Mouse (Mus musculus) MEL (cell line): ENCODE measurements at regions not wholly inside any gene's neighbourhood (a gene's known extent, or its start where the extent isn't known, plus 50 kb on each side); places are given as distances from the start of the nearest gene placed in this dataset.

Experiments
- DNase-seq: peaks from one replicate; pipeline ENCODE4 v3.0.0; 2011; ENCODE audit warnings: low read depth, low spot score
- H3K27ac ChIP-seq: 2 replicates; pipeline ENCODE4 v1.5.1; 2012; ENCODE audit warnings: low read depth, mild to moderate bottlenecking, control low read depth, low read length, moderate library complexity; ENCODE audit not compliant: control insufficient read depth
- H3K27me3 ChIP-seq, 2 experiments: fragments of 150-350 bp in 1 of 2; sonication (generic) in 1 of 2; 2 replicates each; pipeline ENCODE4 v1.6.1; 2012; ENCODE audit warnings: low read length in 2 of 2, mild to moderate bottlenecking in 2 of 2, improper control_type of control experiment in 1 of 2, moderate library complexity in 1 of 2; ENCODE audit not compliant: insufficient read depth in 2 of 2, control insufficient read depth in 1 of 2
- H3K36me3 ChIP-seq, 2 experiments: 2 replicates each; pipeline ENCODE4 v1.6.1; 2012 to 2014; ENCODE audit warnings: low read length in 2 of 2, improper control_type of control experiment in 1 of 2, inconsistent platforms in 1 of 2, mild to moderate bottlenecking in 1 of 2; ENCODE audit not compliant: insufficient read depth in 2 of 2, control insufficient read depth in 1 of 2
- H3K4me1 ChIP-seq, 2 experiments: fragments of 150-350 bp in 1 of 2; sonication (generic) in 1 of 2; 2 replicates each; pipeline ENCODE4 v1.6.1; 2012; ENCODE audit warnings: low read length in 2 of 2, improper control_type of control experiment in 1 of 2, mild to moderate bottlenecking in 1 of 2; ENCODE audit not compliant: insufficient read depth in 2 of 2, control insufficient read depth in 1 of 2
- H3K4me3 ChIP-seq, 2 experiments: fragments of 150-350 bp in 1 of 2; sonication (generic) in 1 of 2; 2 replicates each; pipeline ENCODE4 v1.5.1; 2012; ENCODE audit warnings: low read depth in 2 of 2, low read length in 2 of 2, mild to moderate bottlenecking in 2 of 2, moderate library complexity in 2 of 2, control low read depth in 1 of 2, improper control_type of control experiment in 1 of 2; ENCODE audit not compliant: control insufficient read depth in 1 of 2, insufficient read depth in 1 of 2
- H3K79me2 ChIP-seq: 2 replicates; pipeline ENCODE4 v1.6.1; 2012; ENCODE audit warnings: mild to moderate bottlenecking, low read length, moderate library complexity; ENCODE audit not compliant: control insufficient read depth, poor library complexity, insufficient read depth
- H3K9ac ChIP-seq: 2 replicates; pipeline ENCODE4 v1.6.1; 2012; ENCODE audit warnings: low read depth, mild to moderate bottlenecking, control low read depth, low read length, moderate library complexity; ENCODE audit not compliant: control insufficient read depth, poor library complexity, severe bottlenecking
- H3K9me3 ChIP-seq: fragments of 150-350 bp; sonication (generic); replicated peaks from 2 replicates; pipeline ENCODE4 v1.6.1; 2012; ENCODE audit warnings: mild to moderate bottlenecking, low read length, improper control_type of control experiment, moderate library complexity; ENCODE audit not compliant: insufficient read depth
- BHLHE40 ChIP-seq: IDR thresholded peaks from 2 replicates; pipeline ENCODE4 v1.6.1; 2012; ENCODE audit warnings: low read depth, mild to moderate bottlenecking, inconsistent platforms, low read length, improper control_type of control experiment, borderline replicate concordance
- CHD1 ChIP-seq: IDR thresholded peaks from 2 replicates; pipeline ENCODE4 v1.6.1; 2012; ENCODE audit warnings: low read depth, mild to moderate bottlenecking, inconsistent platforms, low read length, improper control_type of control experiment
- CHD2 ChIP-seq: IDR thresholded peaks from 2 replicates; pipeline ENCODE4 v1.6.1; 2011; ENCODE audit warnings: low read length, improper control_type of control experiment
- E2F4 ChIP-seq: IDR thresholded peaks from 2 replicates; pipeline ENCODE4 v1.6.1; 2011; ENCODE audit warnings: low read depth, low read length, improper control_type of control experiment, borderline replicate concordance
- ETS1 ChIP-seq: IDR thresholded peaks from 2 replicates; pipeline ENCODE4 v1.6.1; 2012; ENCODE audit warnings: low read depth, mild to moderate bottlenecking, inconsistent platforms, low read length, improper control_type of control experiment, moderate library complexity
- GATA1 ChIP-seq: IDR thresholded peaks from 2 replicates; pipeline ENCODE4 v1.6.1; 2011; ENCODE audit warnings: low read depth, low read length, improper control_type of control experiment
- HCFC1 ChIP-seq: IDR thresholded peaks from 2 replicates; pipeline ENCODE4 v1.6.1; 2012; ENCODE audit warnings: low read depth, mild to moderate bottlenecking, inconsistent platforms, low read length, improper control_type of control experiment, moderate library complexity
- KAT2A ChIP-seq: conservative IDR thresholded peaks from 2 replicates; pipeline ENCODE4 v1.6.1; 2012; ENCODE audit warnings: low read depth, low read length, improper control_type of control experiment, inconsistent platforms
- MAX ChIP-seq: IDR thresholded peaks from 2 replicates; pipeline ENCODE4 v1.6.1; 2011; ENCODE audit warnings: low read length, improper control_type of control experiment
- MXI1 ChIP-seq: IDR thresholded peaks from 2 replicates; pipeline ENCODE4 v1.6.1; 2011; ENCODE audit warnings: mild to moderate bottlenecking, low read depth, low read length, improper control_type of control experiment
- MYC ChIP-seq: IDR thresholded peaks from 2 replicates; pipeline ENCODE4 v1.6.1; 2011; ENCODE audit warnings: low read depth, mild to moderate bottlenecking, low read length, improper control_type of control experiment, moderate library complexity
- NELFE ChIP-seq: IDR thresholded peaks from 2 replicates; pipeline ENCODE4 v1.6.1; 2011; ENCODE audit warnings: low read depth, low read length, improper control_type of control experiment
- RAD21 ChIP-seq: IDR thresholded peaks from 2 replicates; pipeline ENCODE4 v1.6.1; 2011; ENCODE audit warnings: mild to moderate bottlenecking, low read depth, low read length, improper control_type of control experiment
- RCOR1 ChIP-seq: IDR thresholded peaks from 2 replicates; pipeline ENCODE4 v1.6.1; 2012; ENCODE audit warnings: low read depth, mild to moderate bottlenecking, inconsistent platforms, low read length, improper control_type of control experiment
- SMC3 ChIP-seq: IDR thresholded peaks from 2 replicates; pipeline ENCODE4 v1.6.1; 2011; ENCODE audit warnings: low read depth, low read length, improper control_type of control experiment
- TBP ChIP-seq: IDR thresholded peaks from 2 replicates; pipeline ENCODE4 v1.8.0; 2011; ENCODE audit warnings: low read depth, low read length, improper control_type of control experiment
- TCF12 ChIP-seq: IDR thresholded peaks from 2 replicates; pipeline ENCODE4 v1.6.1; 2014; ENCODE audit warnings: low read depth, mild to moderate bottlenecking, inconsistent platforms, low read length, improper control_type of control experiment, moderate library complexity
- UBTF ChIP-seq: IDR thresholded peaks from 2 replicates; pipeline ENCODE4 v1.6.1; 2012; ENCODE audit warnings: low read depth, mild to moderate bottlenecking, inconsistent platforms, low read length, improper control_type of control experiment, moderate library complexity, borderline replicate concordance; ENCODE audit not compliant: insufficient read depth
- USF2 ChIP-seq, 2 experiments: IDR thresholded peaks; 2 replicates each; pipeline ENCODE4 v1.6.1; 2011 to 2012; ENCODE audit warnings: improper control_type of control experiment in 2 of 2, low read length in 2 of 2, borderline replicate concordance in 1 of 2, inconsistent platforms in 1 of 2, low read depth in 1 of 2, mild to moderate bottlenecking in 1 of 2; ENCODE audit not compliant: insufficient read depth in 1 of 2
- ZMIZ1 ChIP-seq: IDR thresholded peaks from 2 replicates; pipeline ENCODE4 v1.6.1; 2012; ENCODE audit warnings: low read depth, mild to moderate bottlenecking, inconsistent platforms, low read length, improper control_type of control experiment, moderate library complexity

DNA sequence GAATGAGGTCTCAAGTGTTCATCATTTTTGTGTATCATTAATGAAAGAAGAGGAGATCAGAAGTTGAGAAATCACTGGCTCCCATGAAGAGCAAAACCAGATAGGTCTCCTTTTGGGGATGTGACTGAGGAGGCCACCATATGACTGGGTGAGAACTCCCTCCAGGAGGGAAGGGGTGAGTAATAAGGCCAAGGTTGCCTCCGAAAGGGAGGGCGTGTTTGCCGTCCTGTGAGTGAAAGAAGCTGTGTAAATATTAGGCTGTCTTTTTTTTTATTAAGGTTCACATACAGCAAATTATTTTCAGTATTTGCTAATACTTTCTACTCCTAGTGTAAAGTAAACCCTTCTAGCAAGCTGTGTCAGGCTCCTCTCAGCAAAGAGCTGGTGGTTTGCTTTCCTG lies 116.7 kb upstream of the Pik3r1 start:
- Histone ChIP-seq H3K79me2 (no peaks in the 10 kb centered on the region), H3K4me3 (no peak overlapping the region), H3K9ac (no peak overlapping the region), H3K27ac (no peak overlapping the region), H3K4me1 (no peaks in the 10 kb centered on the region), H3K36me3 (no peaks in the 10 kb centered on the region), H3K9me3 (no peaks in the 10 kb centered on the region), H3K27me3 (0 out of 4 replicates have a peak, but pooled peaks cover 0 to 1% of the 10 kb centered on the region in 2 experiments)
- no peak for DNase-seq
- no peak for TF ChIP-seq CHD2
- TF ChIP-seq ZMIZ1 = no peak
- TF ChIP-seq RAD21 = no peak
- TF ChIP-seq SMC3 = no peak
- no peak for TF ChIP-seq KAT2A
- no peak for TF ChIP-seq TCF12

- no peak overlapping the region for H3K27ac ChIP-seq
Observed at GRCm38 (mm10) chr13:101891473-101891872, 123.5 kb upstream of the Pik3r1 start.

DNA sequence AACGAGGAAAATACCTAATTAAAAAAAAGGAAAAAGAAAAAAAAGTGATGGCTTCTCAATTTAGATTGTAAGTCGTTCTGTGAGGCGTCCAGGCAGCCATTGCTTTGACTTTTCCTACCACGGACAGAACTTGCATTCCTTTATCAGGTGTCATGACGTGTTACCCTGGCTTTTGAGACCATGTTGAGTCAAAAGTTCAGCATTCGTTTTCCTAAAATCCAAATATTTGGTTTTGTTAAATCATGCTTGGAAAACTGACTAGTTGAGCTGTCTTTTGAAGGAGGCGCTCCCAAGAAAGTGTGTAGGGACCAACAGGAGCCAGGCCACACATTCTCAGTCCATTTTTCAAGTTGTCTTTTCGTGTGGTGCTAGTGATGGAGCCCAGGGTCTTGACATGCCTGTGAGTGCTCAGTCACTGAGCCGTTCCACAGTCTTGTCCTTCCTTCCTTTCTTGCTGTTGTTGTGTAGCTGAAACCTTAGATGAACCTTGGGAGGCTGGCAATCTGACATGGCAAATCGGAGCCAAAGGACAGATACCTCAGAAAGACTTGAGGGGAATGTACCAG lies 125.1 kb upstream of the Pik3r1 start:
- no peaks in the 10 kb centered on the region for H3K9me3 ChIP-seq
- no peaks in the 10 kb centered on the region for H3K36me3 ChIP-seq
- H3K4me3 ChIP-seq = no peak overlapping the region
- H3K9ac ChIP-seq = no peak overlapping the region
- TF ChIP-seq HCFC1 = no peak
- H3K27ac ChIP-seq = no peak overlapping the region
- no peaks in the 10 kb centered on the region; a peak in 1 of 4 replicates for H3K27me3 ChIP-seq
- H3K79me2 ChIP-seq = no peaks in the 10 kb centered on the region
- H3K4me1 ChIP-seq = no peaks in the 10 kb centered on the region
- no peak for DNase-seq

More at GRCm38 (mm10) chr13:101891473-101891872, 123.5 kb upstream of the Pik3r1 start:
- no peaks in the 10 kb centered on the region for H3K9me3 ChIP-seq
- DNase-seq = no peak
- no peaks in the 10 kb centered on the region for H3K27me3 ChIP-seq
- H3K36me3 ChIP-seq = no peaks in the 10 kb centered on the region
- H3K9ac ChIP-seq = no peak overlapping the region
- TF ChIP-seq NELFE = no peak
- TF ChIP-seq, all 39 proteins: peak for 0
- Histone ChIP-seq H3K79me2 (no peaks in the 10 kb centered on the region), H3K4me1 (no peaks in the 10 kb centered on the region), H3K4me3 (no peak overlapping the region)

GRCm38 (mm10) chr13:101895161-101895560 lies 127.1 kb upstream of the Pik3r1 start:
- Histone ChIP-seq H3K4me1 (no peaks in the 10 kb centered on the region), H3K79me2 (no peaks in the 10 kb centered on the region), H3K4me3 (no peak overlapping the region), H3K36me3 (no peaks in the 10 kb centered on the region), H3K9ac (no peak overlapping the region), H3K9me3 (no peaks in the 10 kb centered on the region), H3K27me3 (no peaks in the 10 kb centered on the region; a peak in 1 of 4 replicates), H3K27ac (no peak overlapping the region)
- TF ChIP-seq TBP (no peak), BHLHE40 (no peak), KAT2A (no peak), ETS1 (no peak), SMC3 (no peak), E2F4 (no peak), MXI1 (no peak), GATA1 (no peak), MYC (no peak), USF2 (IDR thresholded peaks at IDR 0.05; ENCODE audit: borderline replicate concordance in 1 of 2, insufficient read depth in 1 of 2, low read depth in 1 of 2, low read length in 2 of 2) (no peak), UBTF (no peak), RCOR1 (no peak), CHD1 (no peak), NELFE (no peak), MAX (no peak)
- no peak for DNase-seq
